Mouse (Mus musculus) intestine, embryonic 15.5 days (tissue): ENCODE results near the gene Chd9. TPM values are rescaled to one million over a fixed set of nuclear protein-coding genes. Genes with fewer than 3 reads are reported as not detected.

Experiments used
- ATAC-seq: fragments of 200-750 bp; cut with Nextera tagmentation; 2 replicates; pipeline ENCODE4 v1.8.0; 2017; ENCODE audit warnings: moderate TSS enrichment, moderate library complexity
- H3K27ac ChIP-seq: fragments of 300-500 bp; sonication (generic); 2 replicates; pipeline ENCODE4 v1.5.1; 2015; ENCODE audit warnings: mild to moderate bottlenecking, inconsistent platforms
- H3K27me3 ChIP-seq: fragments of 300-500 bp; sonication (generic); replicated peaks from 2 replicates; pipeline ENCODE4 v1.6.1; 2015; ENCODE audit warnings: inconsistent platforms
- H3K36me3 ChIP-seq: fragments of 300-500 bp; sonication (generic); 2 replicates; pipeline ENCODE4 v1.6.1; 2015; ENCODE audit warnings: inconsistent platforms
- H3K4me1 ChIP-seq: fragments of 300-500 bp; sonication (generic); replicated peaks from 2 replicates; pipeline ENCODE4 v1.6.1; 2015; ENCODE audit warnings: inconsistent platforms
- H3K4me2 ChIP-seq: fragments of 300-500 bp; sonication (generic); replicated peaks from 2 replicates; pipeline ENCODE4 v1.6.1; 2015; ENCODE audit warnings: mild to moderate bottlenecking, inconsistent platforms
- H3K4me3 ChIP-seq: fragments of 300-500 bp; sonication (generic); replicated peaks from 2 replicates; pipeline ENCODE4 v1.5.1; 2015; ENCODE audit warnings: inconsistent platforms
- H3K9ac ChIP-seq: fragments of 300-500 bp; sonication (generic); 2 replicates; pipeline ENCODE4 v1.6.1; 2015; ENCODE audit warnings: inconsistent platforms
- H3K9me3 ChIP-seq: fragments of 300-500 bp; sonication (generic); 2 replicates; pipeline ENCODE4 v1.6.1; 2016; ENCODE audit warnings: inconsistent platforms
- WGBS: fragments of 180-500 bp; shearing (Covaris S2); methylation state at CpG from one replicate; pipeline ENCODE4 v1.1.7; 2015; 5-methylcytosine and 5-hydroxymethylcytosine counted together
- polyA plus RNA-seq: library from polyadenylated mRNA; unstranded; fragments of >200 nt; fragmentation: Nextera tagmentation; extraction: Ambion mirVana; gene quantifications from 2 replicates; pipeline ENCODE4 v1.2.1, GENCODE M21; 2015

The Chd9 gene
- polyA plus RNA-seq, 1 experiment from 2014 or later = 154 TPM

GRCm38 (mm10) chr8:90844179-90844967 is 16.2 kb downstream of the Chd9 start:
- Histone ChIP-seq H3K4me1 (peaks cover 2% of the 10 kb centered on the region; the same call in 1 of the 2 replicates), H3K9me3 (no peaks in the 10 kb centered on the region), H3K4me3 (no peak overlapping the region), H3K9ac (no peak overlapping the region), H3K27ac (no peak overlapping the region), H3K27me3 (no peaks in the 10 kb centered on the region), H3K4me2 (no peak overlapping the region), H3K36me3 (no peaks in the 10 kb centered on the region)
- 88% methylated on average over 9 of the region's 9 CpGs for WGBS
- no peak for ATAC-seq

DNA sequence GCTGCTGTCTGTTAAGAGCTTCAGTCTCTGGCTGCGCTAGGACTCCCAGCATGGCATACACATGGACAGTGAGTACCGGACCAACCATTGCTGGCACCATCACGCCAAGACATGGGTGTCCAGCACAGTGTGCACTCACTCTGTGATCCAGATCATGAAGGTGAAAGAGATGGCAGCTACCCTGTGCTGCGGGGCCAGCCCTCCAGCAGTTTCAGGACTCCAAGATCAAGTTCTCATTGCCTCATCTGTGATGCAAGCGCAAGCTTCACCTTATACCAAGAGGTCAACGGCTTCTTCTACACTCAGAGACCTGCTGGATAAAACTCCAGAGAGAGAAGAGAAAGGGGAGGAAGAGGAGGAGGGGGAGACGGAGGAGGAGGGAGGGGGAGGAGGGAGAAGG is 19.8 kb downstream of the Chd9 start:
- H3K27me3 ChIP-seq = no peaks in the 10 kb centered on the region
- no peak overlapping the region for H3K4me2 ChIP-seq
- 84% methylated on average over 7 of the region's 7 CpGs for WGBS
- no peak for ATAC-seq
- H3K36me3 ChIP-seq = no peaks in the 10 kb centered on the region
- H3K4me1 ChIP-seq = no peaks in the 10 kb centered on the region
- no peak overlapping the region for H3K27ac ChIP-seq
- no peaks in the 10 kb centered on the region for H3K9me3 ChIP-seq
- no peak overlapping the region for H3K9ac ChIP-seq
- H3K4me3 ChIP-seq = no peak overlapping the region

DNA sequence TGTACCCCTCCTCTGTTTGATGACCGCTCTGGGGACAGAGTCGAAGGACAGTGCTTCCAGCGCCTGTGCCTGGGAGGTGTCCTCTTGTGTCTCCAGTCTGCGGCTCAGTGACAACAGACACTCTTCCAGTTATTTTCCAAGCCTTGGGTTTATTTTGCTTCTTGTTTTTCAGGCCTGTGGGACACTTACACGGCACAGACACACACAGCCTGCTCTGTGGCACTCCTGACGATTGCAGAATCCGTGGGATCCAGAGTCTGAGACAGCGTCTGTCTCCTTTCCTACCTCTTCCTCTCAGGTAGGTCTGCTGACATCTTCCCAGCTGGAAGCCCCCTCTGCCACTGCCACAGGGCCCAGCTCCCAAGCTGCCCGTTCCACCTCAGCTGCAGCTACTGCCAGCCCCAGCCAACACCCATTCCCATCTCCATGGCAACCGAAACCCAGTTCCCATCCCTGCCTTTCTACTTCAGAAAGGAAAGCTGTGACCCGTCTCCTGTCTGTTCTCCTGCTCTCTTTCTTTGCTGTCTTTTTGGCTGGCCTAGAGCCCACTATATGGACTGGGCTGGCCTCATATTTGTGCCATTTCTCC is 21.4 kb downstream of the Chd9 start:
- Histone ChIP-seq H3K4me3 (no peak overlapping the region), H3K36me3 (no peaks in the 10 kb centered on the region), H3K9ac (no peak overlapping the region), H3K27me3 (no peaks in the 10 kb centered on the region), H3K27ac (no peak overlapping the region), H3K4me1 (peaks cover 3% of the 10 kb centered on the region), H3K9me3 (no peaks in the 10 kb centered on the region), H3K4me2 (no peak overlapping the region)
- WGBS = 61% methylated on average over 11 of the region's 11 CpGs
- 0 out of 2 replicates have a peak, but pooled peaks have one; percentile 31 for ATAC-seq

GRCm38 (mm10) chr8:90851544-90851943 is 23.4 kb downstream of the Chd9 start:
- Histone ChIP-seq H3K4me1 (peaks cover 9% of the 10 kb centered on the region), H3K27me3 (no peaks in the 10 kb centered on the region), H3K4me2 (no peak overlapping the region), H3K4me3 (no peak overlapping the region), H3K9ac (no peak overlapping the region), H3K9me3 (no peaks in the 10 kb centered on the region), H3K36me3 (no peaks in the 10 kb centered on the region), H3K27ac (no peak overlapping the region)
- no peak for ATAC-seq
- 65% methylated on average over 8 of the region's 8 CpGs for WGBS

- Histone ChIP-seq H3K9ac (peak overlapping the region; percentile 32; the same call in 1 of the 2 replicates), H3K4me2 (peak overlapping the region; percentile 43), H3K27me3 (no peaks in the 10 kb centered on the region), H3K4me1 (peaks cover 9% of the 10 kb centered on the region), H3K9me3 (no peaks in the 10 kb centered on the region), H3K27ac (peak overlapping the region; percentile 56), H3K36me3 (no peaks in the 10 kb centered on the region), H3K4me3 (no peak overlapping the region)
- WGBS = 57% methylated on average over 9 of the region's 9 CpGs
- ATAC-seq = no peak
Measured at GRCm38 (mm10) chr8:90853971-90854670, 26.0 kb downstream of the Chd9 start.

GRCm38 (mm10) chr8:90854671-90855161 is 26.6 kb downstream of the Chd9 start:
- H3K36me3 ChIP-seq = no peaks in the 10 kb centered on the region
- WGBS = 7% methylated on average over 10 of the region's 10 CpGs
- peak overlapping the region; percentile 43 for H3K4me2 ChIP-seq
- no peaks in the 10 kb centered on the region for H3K9me3 ChIP-seq
- peak; percentile 76 for ATAC-seq
- H3K4me1 ChIP-seq = peaks cover 9% of the 10 kb centered on the region
- no peak overlapping the region for H3K4me3 ChIP-seq
- H3K27ac ChIP-seq = peak overlapping the region; percentile 56
- H3K27me3 ChIP-seq = no peaks in the 10 kb centered on the region
- H3K9ac ChIP-seq = peak overlapping the region; percentile 32; the same call in 1 of the 2 replicates

DNA sequence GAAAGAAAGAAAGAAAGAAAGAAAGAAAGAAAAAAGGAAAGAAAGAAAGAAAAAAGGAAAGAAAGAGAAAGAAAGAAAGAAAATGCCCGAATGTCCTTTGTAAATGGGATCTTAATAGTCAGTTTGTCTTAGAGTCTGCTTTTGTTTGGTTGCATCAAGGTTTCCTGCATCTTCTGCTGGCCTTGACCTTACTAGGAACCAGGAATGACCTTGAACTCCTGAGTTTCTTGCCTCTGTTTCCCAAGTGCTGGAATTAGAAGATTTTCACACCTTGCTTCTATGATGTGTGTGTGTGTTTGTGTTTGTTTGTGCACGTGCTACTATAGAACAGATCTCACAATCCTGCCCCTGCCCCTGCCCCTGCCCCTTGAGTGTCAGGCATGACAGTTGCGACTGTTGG is 28.0 kb downstream of the Chd9 start:
- H3K27ac ChIP-seq = no peak overlapping the region
- H3K27me3 ChIP-seq = no peaks in the 10 kb centered on the region
- H3K4me3 ChIP-seq = no peak overlapping the region
- ATAC-seq = no peak
- peaks cover 9% of the 10 kb centered on the region for H3K4me1 ChIP-seq
- no peak overlapping the region for H3K4me2 ChIP-seq
- H3K36me3 ChIP-seq = no peaks in the 10 kb centered on the region
- WGBS = 88% methylated on average over 3 of the region's 3 CpGs
- H3K9me3 ChIP-seq = no peaks in the 10 kb centered on the region
- H3K9ac ChIP-seq = no peak overlapping the region

- ATAC-seq = no peak
- WGBS = 36% methylated on average over 1 of the region's 1 CpGs
- Histone ChIP-seq H3K36me3 (no peaks in the 10 kb centered on the region), H3K9me3 (no peaks in the 10 kb centered on the region), H3K4me3 (no peak overlapping the region), H3K9ac (no peak overlapping the region), H3K27ac (no peak overlapping the region), H3K4me2 (no peak overlapping the region), H3K27me3 (no peaks in the 10 kb centered on the region), H3K4me1 (peaks cover 15% of the 10 kb centered on the region)
Measured at GRCm38 (mm10) chr8:90856952-90857351, 28.8 kb downstream of the Chd9 start.

DNA sequence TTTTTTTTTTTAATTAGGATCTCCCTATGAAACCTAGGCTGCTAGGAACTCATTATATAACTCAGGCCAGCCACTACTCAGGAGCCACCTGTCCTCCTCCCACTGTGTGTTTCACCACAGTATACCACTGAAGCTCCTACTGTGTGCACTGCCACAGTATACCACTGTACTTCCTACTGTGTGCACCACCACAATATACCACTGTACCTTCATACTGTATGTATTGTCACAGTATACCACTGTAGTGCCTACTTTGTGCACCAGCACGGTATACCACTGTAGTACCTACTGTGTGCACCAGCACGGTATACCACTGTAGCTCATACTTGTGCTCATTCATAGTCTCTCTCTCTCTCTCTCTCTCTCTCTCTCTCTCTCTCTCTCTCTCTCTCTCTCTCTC is 29.9 kb downstream of the Chd9 start:
- no peaks in the 10 kb centered on the region for H3K27me3 ChIP-seq
- H3K9me3 ChIP-seq = no peaks in the 10 kb centered on the region
- H3K4me1 ChIP-seq = peaks cover 20% of the 10 kb centered on the region
- no peak overlapping the region for H3K9ac ChIP-seq
- H3K36me3 ChIP-seq = no peaks in the 10 kb centered on the region
- no peak overlapping the region for H3K4me3 ChIP-seq
- 97% methylated on average over 2 of the region's 2 CpGs for WGBS
- no peak overlapping the region for H3K4me2 ChIP-seq
- H3K27ac ChIP-seq = no peak overlapping the region
- no peak for ATAC-seq

DNA sequence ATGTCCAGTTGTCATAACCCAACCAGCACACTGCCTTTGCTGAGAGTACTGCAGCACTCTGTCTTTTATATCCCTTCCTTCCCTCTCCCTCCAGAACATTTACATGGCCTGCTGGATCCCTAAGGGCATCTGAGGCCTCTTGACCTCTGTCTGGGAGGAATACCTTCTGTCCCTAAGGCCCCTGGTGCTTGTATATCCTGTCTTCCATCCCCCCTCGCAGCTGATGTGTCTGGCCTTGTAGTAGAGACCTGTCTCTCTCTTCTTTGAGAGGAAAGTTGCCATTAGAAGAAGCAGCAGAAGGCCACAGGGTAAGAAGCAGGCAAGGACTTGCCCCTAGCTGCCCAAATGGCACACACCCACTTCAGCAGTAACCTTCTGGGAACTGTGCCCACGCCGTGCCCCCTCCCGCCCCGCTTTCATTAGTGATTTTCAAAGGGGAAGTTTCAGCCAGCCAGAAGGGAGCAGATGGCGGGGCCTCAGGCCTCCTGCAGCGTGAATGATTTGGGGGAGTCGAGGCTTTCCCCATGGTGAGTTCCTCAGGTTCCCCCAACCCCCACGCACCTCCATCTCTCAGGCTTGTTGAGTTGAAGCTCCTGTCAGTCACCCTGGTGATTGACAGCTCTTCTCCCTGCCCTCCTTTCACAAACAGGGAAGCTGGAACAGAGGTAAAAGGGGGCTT is 33.3 kb downstream of the Chd9 start:
- H3K9me3 ChIP-seq = no peaks in the 10 kb centered on the region
- 39% methylated on average over 9 of the region's 9 CpGs for WGBS
- no peaks in the 10 kb centered on the region for H3K36me3 ChIP-seq
- no peak overlapping the region for H3K4me3 ChIP-seq
- H3K4me1 ChIP-seq = peaks cover 12% of the 10 kb centered on the region
- no peak overlapping the region for H3K4me2 ChIP-seq
- H3K9ac ChIP-seq = no peak overlapping the region
- ATAC-seq = peak; percentile 41; the same call in 1 of the 2 replicates
- H3K27me3 ChIP-seq = no peaks in the 10 kb centered on the region
- H3K27ac ChIP-seq = peak overlapping the region; percentile 88

DNA sequence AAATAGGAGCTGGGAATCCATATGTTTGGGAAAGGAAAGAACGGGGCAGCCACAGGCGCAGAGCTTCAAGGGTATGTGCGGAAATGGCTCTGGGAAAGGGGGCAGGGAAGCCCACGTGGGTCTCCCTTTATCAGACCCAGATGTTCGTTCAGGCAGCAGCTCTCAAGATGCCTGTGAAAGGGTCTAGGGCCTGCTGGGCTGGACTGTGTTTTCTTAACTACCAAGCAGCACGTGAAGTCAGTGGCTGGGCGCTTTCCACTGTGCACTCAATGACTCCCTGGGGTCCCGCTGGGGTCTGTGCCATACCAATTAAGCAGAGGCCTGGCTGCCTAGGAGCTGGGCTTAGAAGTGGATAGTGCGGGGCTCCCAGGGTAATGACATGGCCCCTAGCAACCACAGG is 33.9 kb downstream of the Chd9 start:
- peaks cover 12% of the 10 kb centered on the region for H3K4me1 ChIP-seq
- no peaks in the 10 kb centered on the region for H3K9me3 ChIP-seq
- no peaks in the 10 kb centered on the region for H3K36me3 ChIP-seq
- ATAC-seq = peak; percentile 86
- H3K4me3 ChIP-seq = no peak overlapping the region
- WGBS = 21% methylated on average over 9 of the region's 9 CpGs
- peak overlapping the region; percentile 88 for H3K27ac ChIP-seq
- H3K4me2 ChIP-seq = peak overlapping the region; percentile 33; the same call in 1 of the 2 replicates
- no peaks in the 10 kb centered on the region for H3K27me3 ChIP-seq
- H3K9ac ChIP-seq = 0 out of 2 replicates have a peak overlapping the region, but pooled peaks have one; percentile 18

DNA sequence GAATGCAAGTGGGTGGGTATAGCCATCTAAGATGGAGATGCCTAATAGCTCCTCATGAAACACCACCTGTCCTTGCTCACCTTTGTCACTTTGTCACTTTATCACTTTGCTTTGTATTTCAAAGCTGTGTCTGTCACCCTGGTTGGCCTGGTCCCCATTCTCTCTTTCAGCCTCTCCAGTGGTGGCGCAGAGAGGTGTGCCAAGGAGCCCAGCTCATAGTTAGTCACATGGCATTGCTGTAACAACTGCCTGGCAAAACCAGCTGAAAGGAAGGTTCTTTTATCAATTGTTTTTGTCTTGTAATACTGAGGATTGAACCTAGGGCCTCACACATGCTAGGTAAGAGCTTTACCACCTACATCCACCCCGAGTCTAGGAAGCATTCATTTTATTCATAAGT is 38.9 kb downstream of the Chd9 start:
- WGBS = 92% methylated on average over 2 of the region's 2 CpGs
- no peak for ATAC-seq
- no peak overlapping the region for H3K9ac ChIP-seq

More for the DNA sequence above, 38.9 kb downstream of the Chd9 start:
- Histone ChIP-seq H3K4me3 (no peak overlapping the region), H3K4me1 (peaks cover 34% of the 10 kb centered on the region), H3K4me2 (no peak overlapping the region), H3K36me3 (no peaks in the 10 kb centered on the region), H3K27ac (no peak overlapping the region), H3K9me3 (no peaks in the 10 kb centered on the region), H3K27me3 (no peaks in the 10 kb centered on the region)
